Mouse (Mus musculus): Measurements from ENCODE around the gene Fam196b. TPM values are rescaled to one million over a fixed set of nuclear protein-coding genes. Genes with fewer than 3 reads are reported as not detected.

Fam196b gene
- polyA plus RNA-seq, 1 experiment, result 0.05 TPM

DNA sequence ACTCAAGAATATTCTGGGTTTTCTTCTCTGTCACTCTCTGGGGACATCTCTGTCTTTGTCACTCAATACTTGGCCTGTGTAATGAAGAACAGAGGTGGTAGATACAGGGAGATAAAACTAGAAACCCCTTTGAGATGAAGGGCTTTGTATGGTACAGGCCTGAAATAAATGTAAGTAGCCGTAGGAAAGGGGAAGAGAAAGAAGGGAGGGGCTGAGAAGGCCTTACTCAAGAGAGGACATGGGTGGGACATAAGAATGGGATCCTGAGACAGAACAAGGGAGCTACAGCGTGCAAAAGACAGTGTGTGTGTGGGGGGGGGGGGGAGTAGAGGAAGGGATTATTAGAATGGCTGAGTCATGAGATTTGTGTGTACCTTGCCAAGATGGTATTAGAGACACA is 5.3 kb upstream of the Fam196b start:
- H3K27ac ChIP-seq (ENCODE audit: insufficient read depth, low read depth, low read length), result no peak overlapping the region
- TF ChIP-seq POLR2A (IDR thresholded peaks at IDR 0.05; ENCODE audit: low read depth, low read length) (no peak), CTCF (IDR thresholded peaks at IDR 0.05; ENCODE audit: extremely low read depth, insufficient read length, insufficient replicate concordance, low read depth, low read length) (no peak)
- H3K4me1 ChIP-seq (ENCODE audit: control insufficient read depth, insufficient read depth, insufficient read length, low read length), result no peaks in the 10 kb centered on the region
- H3K4me3 ChIP-seq (ENCODE audit: low read depth, low read length), result no peak overlapping the region
- WGBS, result 46% methylated on average over 2 of the region's 2 CpGs
- H3K27me3 ChIP-seq (ENCODE audit: control insufficient read depth, insufficient read depth, low read length), result no peaks in the 10 kb centered on the region
- no peaks in the 10 kb centered on the region for H3K36me3 ChIP-seq (ENCODE audit: control insufficient read depth, insufficient read depth, low read length)

- 51% methylated on average over 5 of the region's 5 CpGs for WGBS
- TF ChIP-seq CTCF (IDR thresholded peaks at IDR 0.05; ENCODE audit: extremely low read depth, insufficient read length, insufficient replicate concordance, low read depth, low read length), result no peak
- no peak for TF ChIP-seq POLR2A (IDR thresholded peaks at IDR 0.05; ENCODE audit: low read depth, low read length)
- Histone ChIP-seq H3K27me3 (ENCODE audit: control insufficient read depth, insufficient read depth, low read length) (no peaks in the 10 kb centered on the region), H3K4me3 (ENCODE audit: low read depth, low read length) (no peak overlapping the region), H3K36me3 (ENCODE audit: control insufficient read depth, insufficient read depth, low read length) (no peaks in the 10 kb centered on the region), H3K27ac (ENCODE audit: insufficient read depth, low read depth, low read length) (no peak overlapping the region), H3K4me1 (ENCODE audit: control insufficient read depth, insufficient read depth, insufficient read length, low read length) (no peaks in the 10 kb centered on the region)
These were observed 2.9 kb upstream of the Fam196b start for GRCm38 (mm10) chr11:34311717-34312116.

GRCm38 (mm10) chr11:34312208-34312607 is 2.4 kb upstream of the Fam196b start:
- H3K4me1 ChIP-seq (ENCODE audit: control insufficient read depth, insufficient read depth, insufficient read length, low read length), result no peaks in the 10 kb centered on the region
- WGBS, result 65% methylated on average over 7 of the region's 7 CpGs
- no peak overlapping the region for H3K4me3 ChIP-seq (ENCODE audit: low read depth, low read length)
- no peaks in the 10 kb centered on the region for H3K27me3 ChIP-seq (ENCODE audit: control insufficient read depth, insufficient read depth, low read length)
- TF ChIP-seq POLR2A (IDR thresholded peaks at IDR 0.05; ENCODE audit: low read depth, low read length) (no peak), CTCF (IDR thresholded peaks at IDR 0.05; ENCODE audit: extremely low read depth, insufficient read length, insufficient replicate concordance, low read depth, low read length) (no peak)
- no peaks in the 10 kb centered on the region for H3K36me3 ChIP-seq (ENCODE audit: control insufficient read depth, insufficient read depth, low read length)
- no peak overlapping the region for H3K27ac ChIP-seq (ENCODE audit: insufficient read depth, low read depth, low read length)

DNA sequence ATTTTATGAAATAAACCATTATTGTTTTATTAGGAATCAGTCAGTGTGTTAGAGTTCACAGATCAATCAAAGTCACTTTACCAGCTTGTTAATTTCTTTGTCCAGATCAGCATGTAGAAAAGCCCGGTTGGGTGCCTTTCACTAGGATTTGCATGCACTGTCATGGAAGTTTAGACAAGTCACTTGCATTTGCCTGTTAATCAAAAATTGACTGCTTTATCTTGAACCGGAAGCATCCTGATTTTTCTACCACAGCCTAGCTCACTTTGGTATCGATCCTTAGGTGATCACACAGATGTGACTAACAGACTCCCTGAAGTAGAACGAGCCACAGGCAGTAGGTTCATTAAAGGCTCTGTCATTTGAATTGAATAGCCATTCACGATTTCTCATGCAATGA is 761 bp downstream of the Fam196b start:
- 57% methylated on average over 5 of the region's 5 CpGs for WGBS
- TF ChIP-seq POLR2A (IDR thresholded peaks at IDR 0.05; ENCODE audit: low read depth, low read length) (no peak), CTCF (IDR thresholded peaks at IDR 0.05; ENCODE audit: extremely low read depth, insufficient read length, insufficient replicate concordance, low read depth, low read length) (no peak)
- H3K27ac ChIP-seq (ENCODE audit: insufficient read depth, low read depth, low read length), result no peak overlapping the region

GRCm38 (mm10) chr11:34316176-34316575 is 1.6 kb downstream of the Fam196b start:
- no peak overlapping the region for H3K27ac ChIP-seq (ENCODE audit: insufficient read depth, low read depth, low read length)
- H3K4me3 ChIP-seq (ENCODE audit: low read depth, low read length), result no peak overlapping the region
- no peaks in the 10 kb centered on the region for H3K4me1 ChIP-seq (ENCODE audit: control insufficient read depth, insufficient read depth, insufficient read length, low read length)
- WGBS, result 83% methylated on average over 10 of the region's 10 CpGs
- TF ChIP-seq POLR2A (IDR thresholded peaks at IDR 0.05; ENCODE audit: low read depth, low read length) (no peak), CTCF (IDR thresholded peaks at IDR 0.05; ENCODE audit: extremely low read depth, insufficient read length, insufficient replicate concordance, low read depth, low read length) (no peak)
- no peaks in the 10 kb centered on the region for H3K27me3 ChIP-seq (ENCODE audit: control insufficient read depth, insufficient read depth, low read length)
- H3K36me3 ChIP-seq (ENCODE audit: control insufficient read depth, insufficient read depth, low read length), result no peaks in the 10 kb centered on the region

More for the DNA sequence above, 761 bp downstream of the Fam196b start:
- Histone ChIP-seq H3K36me3 (ENCODE audit: control insufficient read depth, insufficient read depth, low read length) (no peaks in the 10 kb centered on the region), H3K4me3 (ENCODE audit: low read depth, low read length) (no peak overlapping the region), H3K27me3 (ENCODE audit: control insufficient read depth, insufficient read depth, low read length) (no peaks in the 10 kb centered on the region), H3K4me1 (ENCODE audit: control insufficient read depth, insufficient read depth, insufficient read length, low read length) (no peaks in the 10 kb centered on the region)

GRCm38 (mm10) chr11:34317001-34317400 is 2.4 kb downstream of the Fam196b start:
- Histone ChIP-seq H3K4me3 (ENCODE audit: low read depth, low read length) (no peak overlapping the region), H3K27me3 (ENCODE audit: control insufficient read depth, insufficient read depth, low read length) (no peaks in the 10 kb centered on the region), H3K36me3 (ENCODE audit: control insufficient read depth, insufficient read depth, low read length) (no peaks in the 10 kb centered on the region), H3K27ac (ENCODE audit: insufficient read depth, low read depth, low read length) (no peak overlapping the region), H3K4me1 (ENCODE audit: control insufficient read depth, insufficient read depth, insufficient read length, low read length) (no peaks in the 10 kb centered on the region)
- WGBS, result 66% methylated on average over 8 of the region's 8 CpGs
- TF ChIP-seq POLR2A (IDR thresholded peaks at IDR 0.05; ENCODE audit: low read depth, low read length) (no peak), CTCF (IDR thresholded peaks at IDR 0.05; ENCODE audit: extremely low read depth, insufficient read length, insufficient replicate concordance, low read depth, low read length) (no peak)

DNA sequence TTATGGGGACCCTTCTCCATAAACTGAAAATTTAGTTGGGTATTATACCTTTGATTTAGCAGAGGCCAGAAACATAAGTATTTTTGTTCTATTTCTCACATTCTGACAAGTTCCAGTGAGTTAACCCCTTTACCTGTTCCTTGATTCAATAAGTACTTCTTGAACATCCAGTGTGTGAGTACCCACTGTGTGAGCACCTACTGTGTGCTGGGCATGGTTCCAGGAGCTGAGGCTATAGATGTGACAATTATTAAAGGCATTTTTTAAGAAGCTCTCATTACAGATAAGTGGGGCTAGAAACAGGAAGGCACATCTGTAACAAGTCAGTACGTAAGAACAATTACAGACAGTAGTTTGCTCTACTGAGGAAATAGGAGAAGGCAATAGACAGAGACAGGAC is 4.7 kb downstream of the Fam196b start:
- 83% methylated on average over 1 of the region's 1 CpGs for WGBS
- H3K36me3 ChIP-seq (ENCODE audit: control insufficient read depth, insufficient read depth, low read length), result no peaks in the 10 kb centered on the region
- TF ChIP-seq CTCF (IDR thresholded peaks at IDR 0.05; ENCODE audit: extremely low read depth, insufficient read length, insufficient replicate concordance, low read depth, low read length) (no peak), POLR2A (IDR thresholded peaks at IDR 0.05; ENCODE audit: low read depth, low read length) (no peak)
- H3K4me1 ChIP-seq (ENCODE audit: control insufficient read depth, insufficient read depth, insufficient read length, low read length), result no peaks in the 10 kb centered on the region
- H3K27me3 ChIP-seq (ENCODE audit: control insufficient read depth, insufficient read depth, low read length), result no peaks in the 10 kb centered on the region
- H3K4me3 ChIP-seq (ENCODE audit: low read depth, low read length), result no peak overlapping the region
- no peak overlapping the region for H3K27ac ChIP-seq (ENCODE audit: insufficient read depth, low read depth, low read length)

- Histone ChIP-seq H3K27ac (ENCODE audit: insufficient read depth, low read depth, low read length) (no peak overlapping the region), H3K27me3 (ENCODE audit: control insufficient read depth, insufficient read depth, low read length) (no peaks in the 10 kb centered on the region), H3K36me3 (ENCODE audit: control insufficient read depth, insufficient read depth, low read length) (no peaks in the 10 kb centered on the region), H3K4me3 (ENCODE audit: low read depth, low read length) (no peak overlapping the region), H3K4me1 (ENCODE audit: control insufficient read depth, insufficient read depth, insufficient read length, low read length) (no peaks in the 10 kb centered on the region)
- WGBS, result 82% methylated on average over 8 of the region's 8 CpGs
- no peak for TF ChIP-seq CTCF (IDR thresholded peaks at IDR 0.05; ENCODE audit: extremely low read depth, insufficient read length, insufficient replicate concordance, low read depth, low read length)
- no peak for TF ChIP-seq POLR2A (IDR thresholded peaks at IDR 0.05; ENCODE audit: low read depth, low read length)
These were observed 9.0 kb downstream of the Fam196b start for GRCm38 (mm10) chr11:34323664-34324063.
